Mouse (Mus musculus) CH12.LX (cell line): ENCODE measurements around the gene Cracr2a. TPM values are rescaled to one million over a fixed set of nuclear protein-coding genes. Genes with fewer than 3 reads are reported as not detected.

Experiments used
- DNase-seq: peaks from one replicate; pipeline ENCODE4 v3.0.0-alpha.2; 2013; ENCODE audit errors: extremely low read depth
- H3K27ac ChIP-seq: 2 replicates; pipeline ENCODE4 v1.5.1; 2012; ENCODE audit warnings: low read depth, mild to moderate bottlenecking, control low read depth, moderate library complexity; ENCODE audit not compliant: insufficient read depth
- H3K27me3 ChIP-seq: replicated peaks from 2 replicates; pipeline ENCODE3; 2012; ENCODE audit warnings: inconsistent platforms
- H3K36me3 ChIP-seq, 2 experiments: replicated peaks in 1 of 2; 2 replicates each; pipeline versions ENCODE3 to v1.6.1; 2012; ENCODE audit warnings: inconsistent platforms in 1 of 2, low read length in 1 of 2, mild to moderate bottlenecking in 1 of 2, mixed read lengths in 1 of 2, moderate library complexity in 1 of 2; ENCODE audit not compliant: control insufficient read depth in 1 of 2, insufficient read depth in 1 of 2
- H3K4me1 ChIP-seq, 2 experiments: 2 replicates each; pipeline ENCODE4 v1.6.1; 2012; ENCODE audit warnings: inconsistent platforms in 1 of 2, moderate library complexity in 1 of 2; ENCODE audit not compliant: insufficient read depth in 2 of 2, control insufficient read depth in 1 of 2
- H3K4me2 ChIP-seq: 2 replicates; pipeline ENCODE4 v1.6.1; 2012; ENCODE audit warnings: low read depth, mild to moderate bottlenecking, control low read depth; ENCODE audit not compliant: poor library complexity, insufficient read depth, severe bottlenecking
- H3K4me3 ChIP-seq, 3 experiments: fragments of 150-350 bp in 1 of 3; sonication (generic) in 1 of 3; replicated peaks in 1 of 3; 2 replicates each; pipeline versions ENCODE3 to v1.5.1; 2011 to 2012; ENCODE audit warnings: low read depth in 2 of 3, low read length in 2 of 3, mild to moderate bottlenecking in 2 of 3, moderate library complexity in 2 of 3, control low read depth in 1 of 3, improper control_type of control experiment in 1 of 3, inconsistent platforms in 1 of 3, mixed read lengths in 1 of 3; ENCODE audit not compliant: poor library complexity in 1 of 3
- H3K79me2 ChIP-seq: replicated peaks from 2 replicates; pipeline ENCODE4 v1.6.1; 2012; ENCODE audit warnings: mild to moderate bottlenecking, moderate library complexity; ENCODE audit not compliant: control insufficient read depth, poor library complexity, insufficient read depth, severe bottlenecking; ENCODE audit errors: extremely low read depth
- H3K9ac ChIP-seq: 2 replicates; pipeline ENCODE4 v1.6.1; 2012; ENCODE audit warnings: low read depth, mild to moderate bottlenecking, control low read depth, moderate library complexity; ENCODE audit not compliant: insufficient read depth
- H3K9me3 ChIP-seq: replicated peaks from 2 replicates; pipeline ENCODE3; 2012; ENCODE audit warnings: low read length, inconsistent platforms, mixed read lengths
- CHD1 ChIP-seq: IDR thresholded peaks from 2 replicates; pipeline ENCODE4 v1.6.1; 2012; ENCODE audit warnings: low read depth, low read length, improper control_type of control experiment, inconsistent platforms
- CHD2 ChIP-seq: IDR thresholded peaks from 2 replicates; pipeline ENCODE4 v1.6.1; 2011; ENCODE audit warnings: low read length, improper control_type of control experiment
- E2F4 ChIP-seq: IDR thresholded peaks from 2 replicates; pipeline ENCODE4 v1.6.1; 2011; ENCODE audit warnings: low read depth, low read length, improper control_type of control experiment; ENCODE audit not compliant: insufficient replicate concordance
- ELF1 ChIP-seq: IDR thresholded peaks from 2 replicates; pipeline ENCODE4 v1.6.1; 2014; ENCODE audit warnings: low read depth, mild to moderate bottlenecking, inconsistent platforms, low read length, improper control_type of control experiment
- IRF4 ChIP-seq: IDR thresholded peaks from 2 replicates; pipeline ENCODE4 v1.6.1; 2014; ENCODE audit warnings: low read depth, mild to moderate bottlenecking, inconsistent platforms, low read length, improper control_type of control experiment
- KAT2A ChIP-seq: IDR thresholded peaks from 2 replicates; pipeline ENCODE4 v1.6.1; 2012; ENCODE audit warnings: low read length, improper control_type of control experiment, inconsistent platforms; ENCODE audit not compliant: insufficient replicate concordance
- MAZ ChIP-seq: IDR thresholded peaks from 2 replicates; pipeline ENCODE4 v1.6.1; 2012; ENCODE audit warnings: low read depth, mild to moderate bottlenecking, inconsistent platforms, low read length, improper control_type of control experiment, moderate library complexity
- MEF2A ChIP-seq: IDR thresholded peaks from 2 replicates; pipeline ENCODE4 v1.6.1; 2014; ENCODE audit warnings: low read depth, mild to moderate bottlenecking, inconsistent platforms, low read length, improper control_type of control experiment, borderline replicate concordance
- PAX5 ChIP-seq: IDR thresholded peaks from 2 replicates; pipeline ENCODE4 v1.6.1; 2012; ENCODE audit warnings: low read length, inconsistent platforms, mixed read lengths
- SMC3 ChIP-seq: IDR thresholded peaks from 2 replicates; pipeline ENCODE4 v1.6.1; 2011; ENCODE audit warnings: low read depth, low read length, improper control_type of control experiment
- TCF12 ChIP-seq: IDR thresholded peaks from 2 replicates; pipeline ENCODE4 v1.6.1; 2014; ENCODE audit warnings: low read depth, mild to moderate bottlenecking, inconsistent platforms, low read length, improper control_type of control experiment
- USF1 ChIP-seq: IDR thresholded peaks from 2 replicates; pipeline ENCODE4 v1.6.1; 2014; ENCODE audit warnings: low read depth, mild to moderate bottlenecking, inconsistent platforms, low read length, improper control_type of control experiment
- dilution Hi-C: fragments of 300-500 bp; cut with MboI; formaldehyde crosslinking; loops from 2 replicates; pipeline ENCODE4 v1.14.3; 2020; ENCODE audit warnings: low sequenced_read_pairs; ENCODE audit not compliant: extremely low pct_unique_long_range_greater_than_20kb, extremely low pct_ligation_motif_present
- in situ Hi-C: fragments of 300-500 bp; cut with MboI; formaldehyde crosslinking; loops from 3 replicates; pipeline ENCODE4 v1.14.3; 2019; ENCODE audit warnings: low sequenced_read_pairs, low pct_ligation_motif_present, low pct_unique_long_range_greater_than_20kb, mixed read lengths
- polyA plus RNA-seq: library from polyadenylated mRNA; unstranded; fragments of >175 nt; gene quantifications from 2 replicates; pipeline ENCODE4 v1.2.1, GENCODE M21; 2012; ENCODE audit warnings: low read depth; ENCODE audit not compliant: insufficient read length
- total RNA-seq, 2 experiments: library from RNA; depleted of rRNA; stranded (reverse); fragments of 300-350 nt in 1 of 2; fragments of >200 nt in 1 of 2; gene quantifications; 2 replicates each; pipeline ENCODE4 v1.2.3; 2012 to 2014

Gene Cracr2a
- total and polyA plus RNA-seq, 3 experiments, result 1.2 to 1.6 (median 1.5) TPM

GRCm38 (mm10) chr6:127611216-127611615 lies 50.1 kb downstream of the Cracr2a start:
- Histone ChIP-seq H3K27me3 (no peaks in the 10 kb centered on the region), H3K27ac (no peak overlapping the region), H3K36me3 (peaks cover 0 to 20% of the 10 kb centered on the region in 2 experiments), H3K4me2 (no peak overlapping the region), H3K4me3 (no peak overlapping the region), H3K9me3 (peaks cover 1% of the 10 kb centered on the region), H3K9ac (no peak overlapping the region), H3K79me2 (no peaks in the 10 kb centered on the region), H3K4me1 (peaks cover 6 to 26% of the 10 kb centered on the region in 2 experiments; a peak in 3 of 4 replicates)
- no peak for DNase-seq
- in situ Hi-C loops (no loop called here), dilution Hi-C loops (no loop called here)
- TF ChIP-seq ELF1 (no peak), PAX5 (no peak), IRF4 (no peak), MEF2A (no peak), SMC3 (no peak), KAT2A (no peak), CHD1 (no peak)

- peaks cover 1% of the 10 kb centered on the region for H3K9me3 ChIP-seq
- dilution Hi-C loops (no loop called here), in situ Hi-C loops (no loop called here)
- no peak overlapping the region for H3K9ac ChIP-seq
- no peaks in the 10 kb centered on the region for H3K79me2 ChIP-seq
- DNase-seq, result peak; percentile 78
- H3K27me3 ChIP-seq, result no peaks in the 10 kb centered on the region
- no peak overlapping the region for H3K4me3 ChIP-seq
- no peak overlapping the region for H3K4me2 ChIP-seq
- H3K27ac ChIP-seq, result no peak overlapping the region
- peaks cover 0 to 19% of the 10 kb centered on the region in 2 experiments for H3K36me3 ChIP-seq
- TF ChIP-seq KAT2A (peak; percentile 66; the same call in 1 of the 2 replicates), E2F4 (no peak), CHD2 (peak; percentile 69), MAZ (no peak), USF1 (no peak), TCF12 (peak; percentile 46; the same call in 1 of the 2 replicates)
- peaks cover 6 to 17% of the 10 kb centered on the region in 2 experiments; a peak in 3 of 4 replicates for H3K4me1 ChIP-seq
These were observed 53.2 kb downstream of the Cracr2a start for GRCm38 (mm10) chr6:127614083-127614984.
